Mouse (Mus musculus): Measurements from ENCODE around the gene Olfr1364. TPM values are rescaled to one million over a fixed set of nuclear protein-coding genes. Genes with fewer than 3 reads are reported as not detected.

Olfr1364 gene
- total and polyA plus RNA-seq, 2 experiments from 2014 or later = not detected

DNA sequence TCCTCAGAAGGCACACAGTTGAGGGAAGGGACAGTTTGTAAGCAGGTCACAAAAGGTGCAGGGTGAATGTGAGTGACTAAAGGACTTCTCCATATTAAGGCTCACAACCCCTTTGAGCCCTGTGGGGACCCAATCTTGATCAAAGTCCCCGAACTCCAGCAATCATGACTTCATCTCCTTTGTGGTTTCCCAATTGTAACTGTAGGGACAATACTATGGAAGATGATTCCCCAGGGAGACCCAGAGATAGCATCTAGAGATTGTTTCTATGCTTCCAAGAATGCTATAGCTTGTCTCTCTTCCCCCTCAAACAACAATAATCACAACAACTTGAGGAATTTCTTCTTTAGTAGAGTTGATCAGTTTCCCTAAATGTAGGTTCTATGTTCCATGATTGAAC, 38.9 kb downstream of the Olfr1364 start, which contains the start of gene Olfr1366:
Gene Olfr1366, minus strand, starts transcription at position 101 of the 400 bp plus-strand sequence.
- H3K4me1 ChIP-seq (ENCODE audit: insufficient read depth, low read length) = no peaks in the 10 kb centered on the region

DNA sequence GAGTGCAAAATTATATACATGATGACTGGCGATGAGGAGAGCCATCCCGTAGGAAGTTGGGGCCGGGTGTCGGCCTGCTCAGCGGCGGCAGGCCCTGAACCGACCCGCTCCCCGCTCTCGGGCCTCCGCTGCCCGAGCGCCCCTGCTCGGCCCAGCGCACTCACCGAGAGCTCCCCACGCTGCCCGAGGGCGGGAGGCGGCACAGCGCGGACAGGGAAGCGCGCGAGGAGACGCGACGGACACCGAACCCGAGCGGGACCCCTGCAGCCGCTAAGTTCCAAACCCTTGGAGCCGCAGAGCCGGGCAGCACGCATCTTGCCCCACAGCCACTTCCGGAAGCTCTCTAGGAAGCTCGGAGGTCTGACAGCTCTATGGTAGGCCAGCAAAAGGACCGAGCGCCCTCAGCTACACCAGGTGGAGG, 50.8 kb downstream of the Olfr1364 start, which contains the start of gene Zkscan8:
Gene Zkscan8, minus strand, starts transcription at position 340 of the 421 bp plus-strand sequence.
- peak; percentile 98 for ATAC-seq (ENCODE audit: low FRiP score)
- H3K36me3 ChIP-seq (ENCODE audit: insufficient read depth, low read length) = peaks cover 5% of the 10 kb centered on the region

More for the DNA sequence above, 38.9 kb downstream of the Olfr1364 start, which contains the start of gene Olfr1366:
- Histone ChIP-seq H3K4me2 (ENCODE audit: low read depth, low read length, poor library complexity, severe bottlenecking) (no peak within 1 kb of the TSS), H3K4me3 (ENCODE audit: low read depth, low read length) (no peak within 1 kb of the TSS), H3K27me3 (ENCODE audit: insufficient read depth, low read length) (no peaks in the 10 kb centered on the region), H3K9ac (replicated peaks; ENCODE audit: low read length, poor library complexity, severe bottlenecking) (no peak within 1 kb of the TSS), H3K9me3 (ENCODE audit: low read length) (no peaks in the 10 kb centered on the region), H3K36me3 (ENCODE audit: insufficient read depth, low read length) (no peaks in the 10 kb centered on the region), H3K27ac (ENCODE audit: low read depth, low read length) (no peak within 1 kb of the TSS)
- DNase-seq (ENCODE audit: low spot score) (no peak), ATAC-seq (ENCODE audit: low FRiP score) (no peak)
- WGBS = 63% methylated on average over 1 of the region's 1 CpGs
- no peak for TF ChIP-seq CTCF (IDR thresholded peaks at IDR 0.05)

DNA sequence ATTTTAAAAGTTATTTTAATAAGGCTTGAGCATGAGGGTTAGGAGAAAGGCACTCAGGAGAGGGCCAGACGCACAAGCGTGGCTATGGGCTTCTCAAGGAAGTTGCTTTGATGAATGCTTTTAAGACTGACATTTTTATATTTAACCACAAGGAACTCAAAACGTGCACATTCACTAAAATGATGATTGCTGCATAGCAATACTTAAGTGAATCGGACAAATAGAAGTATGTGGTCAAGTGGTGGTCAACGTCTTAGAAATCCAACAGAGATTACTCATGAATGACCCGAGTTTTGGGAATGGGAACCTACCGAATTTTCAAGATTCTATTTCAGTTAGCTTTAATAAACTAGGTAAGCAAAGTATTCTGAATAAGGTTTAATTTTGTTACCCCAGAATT, 51.4 kb downstream of the Olfr1364 start:
- peaks cover 8% of the 10 kb centered on the region for H3K36me3 ChIP-seq (ENCODE audit: insufficient read depth, low read length)
- WGBS = 50% methylated on average over 7 of the region's 7 CpGs

More for the DNA sequence above, 50.8 kb downstream of the Olfr1364 start, which contains the start of gene Zkscan8:
- peak; percentile 88 for DNase-seq (ENCODE audit: low spot score)
- peak within 1 kb of the TSS; percentile 67 for H3K4me2 ChIP-seq (ENCODE audit: low read depth, low read length, poor library complexity, severe bottlenecking)
- TF ChIP-seq CTCF (IDR thresholded peaks at IDR 0.05) = peak; percentile 35
- H3K27ac ChIP-seq (ENCODE audit: low read depth, low read length) = peak within 1 kb of the TSS; percentile 89
- peak within 1 kb of the TSS; percentile 98 for H3K9ac ChIP-seq (replicated peaks; ENCODE audit: low read length, poor library complexity, severe bottlenecking)
- H3K27me3 ChIP-seq (ENCODE audit: insufficient read depth, low read length) = no peaks in the 10 kb centered on the region
- no peaks in the 10 kb centered on the region for H3K9me3 ChIP-seq (ENCODE audit: low read length)
- no peaks in the 10 kb centered on the region for H3K4me1 ChIP-seq (ENCODE audit: insufficient read depth, low read length)
- peak within 1 kb of the TSS; percentile 89 for H3K4me3 ChIP-seq (ENCODE audit: low read depth, low read length)
- under 1% methylated on average over 39 of the region's 39 CpGs for WGBS

More for the DNA sequence above, 51.4 kb downstream of the Olfr1364 start:
- DNase-seq (ENCODE audit: low spot score) (no peak), ATAC-seq (ENCODE audit: low FRiP score) (no peak)
- no peaks in the 10 kb centered on the region for H3K4me1 ChIP-seq (ENCODE audit: insufficient read depth, low read length)
- H3K9ac ChIP-seq (replicated peaks; ENCODE audit: low read length, poor library complexity, severe bottlenecking) = no peak overlapping the region; the same call in 1 of the 2 replicates
- no peaks in the 10 kb centered on the region for H3K27me3 ChIP-seq (ENCODE audit: insufficient read depth, low read length)
- H3K4me3 ChIP-seq (ENCODE audit: low read depth, low read length) = peak overlapping the region; percentile 89
- H3K9me3 ChIP-seq (ENCODE audit: low read length) = no peaks in the 10 kb centered on the region
- TF ChIP-seq CTCF (IDR thresholded peaks at IDR 0.05) = no peak
- H3K27ac ChIP-seq (ENCODE audit: low read depth, low read length) = no peak overlapping the region
- peak overlapping the region; percentile 67 for H3K4me2 ChIP-seq (ENCODE audit: low read depth, low read length, poor library complexity, severe bottlenecking)

Other genes starting within 250 kb of the Olfr1364 start
Only the 30 nearest of the 33 such genes appear.
- 5.0 and 6.4 TPM in 2 replicates for gene Zscan12, start 218.9 kb downstream of the Olfr1364 start, total RNA-seq (2014; rRNA removed)
- 7.2 and 7.8 TPM in 2 replicates for gene Zscan12, start 218.9 kb downstream of the Olfr1364 start, polyA plus RNA-seq (2015; fragmentation: Nextera tagmentation; extraction: Ambion mirVana)
- gene Zkscan3, start 179.0 kb downstream of the Olfr1364 start, total RNA-seq (2014; rRNA removed) = 32.9 and 40.4 TPM in 2 replicates
- gene Zkscan3, start 179.0 kb downstream of the Olfr1364 start, polyA plus RNA-seq (2015; fragmentation: Nextera tagmentation; extraction: Ambion mirVana) = 37.9 and 40.4 TPM in 2 replicates
- gene Pgbd1, start 140.7 kb downstream of the Olfr1364 start, total RNA-seq (2014; rRNA removed) = 2.8 and 3.3 TPM in 2 replicates
- 1.9 TPM in 2 replicates for gene Pgbd1, start 140.7 kb downstream of the Olfr1364 start, polyA plus RNA-seq (2015; fragmentation: Nextera tagmentation; extraction: Ambion mirVana)
- 22.6 and 25.8 TPM in 2 replicates for gene Zscan26, start 128.0 kb downstream of the Olfr1364 start, total RNA-seq (2014; rRNA removed)
- 19.4 and 20.1 TPM in 2 replicates for gene Zscan26, start 128.0 kb downstream of the Olfr1364 start, polyA plus RNA-seq (2015; fragmentation: Nextera tagmentation; extraction: Ambion mirVana)
- 0.19 and 0.60 TPM in 2 replicates for gene Nkapl, start 113.2 kb downstream of the Olfr1364 start, total RNA-seq (2014; rRNA removed)
- gene Nkapl, start 113.2 kb downstream of the Olfr1364 start, polyA plus RNA-seq (2015; fragmentation: Nextera tagmentation; extraction: Ambion mirVana) = 2.0 and 2.5 TPM in 2 replicates
- gene Zkscan4, start 102.9 kb downstream of the Olfr1364 start, total RNA-seq (2014; rRNA removed) = 7.8 and 10.0 TPM in 2 replicates
- 6.7 and 6.9 TPM in 2 replicates for gene Zkscan4, start 102.9 kb downstream of the Olfr1364 start, polyA plus RNA-seq (2015; fragmentation: Nextera tagmentation; extraction: Ambion mirVana)
- gene Gm10065, start 102.3 kb downstream of the Olfr1364 start, total RNA-seq (2014; rRNA removed) = not detected in 2 replicates
- not detected in 2 replicates for gene Gm10065, start 102.3 kb downstream of the Olfr1364 start, polyA plus RNA-seq (2015; fragmentation: Nextera tagmentation; extraction: Ambion mirVana)
- gene AK157302, start 86.5 kb downstream of the Olfr1364 start, total RNA-seq (2014; rRNA removed) = 0.22 and 0.28 TPM in 2 replicates
- gene AK157302, start 86.5 kb downstream of the Olfr1364 start, polyA plus RNA-seq (2015; fragmentation: Nextera tagmentation; extraction: Ambion mirVana) = 0.49 and 0.74 TPM in 2 replicates
- 6.7 and 16.8 TPM in 2 replicates for gene Gm11273, start 80.3 kb downstream of the Olfr1364 start, total RNA-seq (2014; rRNA removed)
- gene Gm11273, start 80.3 kb downstream of the Olfr1364 start, polyA plus RNA-seq (2015; fragmentation: Nextera tagmentation; extraction: Ambion mirVana) = 6.4 and 10.6 TPM in 2 replicates
- gene Zkscan8, start 50.6 kb downstream of the Olfr1364 start, total RNA-seq (2014; rRNA removed) = 6.9 and 10.6 TPM in 2 replicates
- gene Zkscan8, start 50.6 kb downstream of the Olfr1364 start, polyA plus RNA-seq (2015; fragmentation: Nextera tagmentation; extraction: Ambion mirVana) = 1.4 and 1.9 TPM in 2 replicates
- gene Olfr1366, start 39.0 kb downstream of the Olfr1364 start, total RNA-seq (2014; rRNA removed) = not detected in 2 replicates
- 0.05 and 0.12 TPM in 2 replicates for gene Olfr1366, start 39.0 kb downstream of the Olfr1364 start, polyA plus RNA-seq (2015; fragmentation: Nextera tagmentation; extraction: Ambion mirVana)
- not detected in 2 replicates for gene Olfr1535, start 21.9 kb downstream of the Olfr1364 start, total RNA-seq (2014; rRNA removed)
- gene Olfr1535, start 21.9 kb downstream of the Olfr1364 start, polyA plus RNA-seq (2015; fragmentation: Nextera tagmentation; extraction: Ambion mirVana) = 0.07 and 0.10 TPM in 2 replicates
- not detected in 2 replicates for gene Olfr1362, start 32.3 kb upstream of the Olfr1364 start, total RNA-seq (2014; rRNA removed)
- gene Olfr1362, start 32.3 kb upstream of the Olfr1364 start, polyA plus RNA-seq (2015; fragmentation: Nextera tagmentation; extraction: Ambion mirVana) = not detected in 2 replicates
- not detected in 2 replicates for gene Olfr11, start 60.8 kb upstream of the Olfr1364 start, total RNA-seq (2014; rRNA removed)
- not detected in 2 replicates for gene Olfr11, start 60.8 kb upstream of the Olfr1364 start, polyA plus RNA-seq (2015; fragmentation: Nextera tagmentation; extraction: Ambion mirVana)
- gene Olfr1361, start 81.6 kb upstream of the Olfr1364 start, total RNA-seq (2014; rRNA removed) = not detected in 2 replicates
- gene Olfr1361, start 81.6 kb upstream of the Olfr1364 start, polyA plus RNA-seq (2015; fragmentation: Nextera tagmentation; extraction: Ambion mirVana) = not detected in 2 replicates
- not detected in 2 replicates for gene Olfr1360, start 95.6 kb upstream of the Olfr1364 start, total RNA-seq (2014; rRNA removed)
- not detected in 2 replicates for gene Olfr1360, start 95.6 kb upstream of the Olfr1364 start, polyA plus RNA-seq (2015; fragmentation: Nextera tagmentation; extraction: Ambion mirVana)
- not detected in 2 replicates for gene Olfr1359, start 116.4 kb upstream of the Olfr1364 start, total RNA-seq (2014; rRNA removed)
- not detected in 2 replicates for gene Olfr1359, start 116.4 kb upstream of the Olfr1364 start, polyA plus RNA-seq (2015; fragmentation: Nextera tagmentation; extraction: Ambion mirVana)
- gene Hist1h2bl, start 134.4 kb upstream of the Olfr1364 start, total RNA-seq (2014; rRNA removed) = 87.0 and 175 TPM in 2 replicates
- not detected in 2 replicates for gene Hist1h2bl, start 134.4 kb upstream of the Olfr1364 start, polyA plus RNA-seq (2015; fragmentation: Nextera tagmentation; extraction: Ambion mirVana)
- 253 and 398 TPM in 2 replicates for gene Hist1h2ai, start 134.7 kb upstream of the Olfr1364 start, total RNA-seq (2014; rRNA removed)
- gene Hist1h2ai, start 134.7 kb upstream of the Olfr1364 start, polyA plus RNA-seq (2015; fragmentation: Nextera tagmentation; extraction: Ambion mirVana) = 3.2 and 3.5 TPM in 2 replicates
- 258 and 532 TPM in 2 replicates for gene Hist1h3h, start 135.9 kb upstream of the Olfr1364 start, total RNA-seq (2014; rRNA removed)
- gene Hist1h3h, start 135.9 kb upstream of the Olfr1364 start, polyA plus RNA-seq (2015; fragmentation: Nextera tagmentation; extraction: Ambion mirVana) = 2.0 TPM in 1 of 2 replicates, not detected in the other
- gene Hist1h2bm, start 140.3 kb upstream of the Olfr1364 start, total RNA-seq (2014; rRNA removed) = 201 and 468 TPM in 2 replicates
- gene Hist1h2bm, start 140.3 kb upstream of the Olfr1364 start, polyA plus RNA-seq (2015; fragmentation: Nextera tagmentation; extraction: Ambion mirVana) = 0.39 and 0.51 TPM in 2 replicates
- gene Hist1h4j, start 153.3 kb upstream of the Olfr1364 start, total RNA-seq (2014; rRNA removed) = 304 and 479 TPM in 2 replicates
- 0.32 TPM in 1 of 2 replicates, not detected in the other for gene Hist1h4j, start 153.3 kb upstream of the Olfr1364 start, polyA plus RNA-seq (2015; fragmentation: Nextera tagmentation; extraction: Ambion mirVana)
- gene Hist1h4k, start 168.7 kb upstream of the Olfr1364 start, total RNA-seq (2014; rRNA removed) = 386 and 434 TPM in 2 replicates
- gene Hist1h4k, start 168.7 kb upstream of the Olfr1364 start, polyA plus RNA-seq (2015; fragmentation: Nextera tagmentation; extraction: Ambion mirVana) = 0.80 and 2.1 TPM in 2 replicates
- 254 and 276 TPM in 2 replicates for gene Hist1h2ak, start 172.1 kb upstream of the Olfr1364 start, total RNA-seq (2014; rRNA removed)
- gene Hist1h2ak, start 172.1 kb upstream of the Olfr1364 start, polyA plus RNA-seq (2015; fragmentation: Nextera tagmentation; extraction: Ambion mirVana) = 2.4 and 4.6 TPM in 2 replicates
- gene Hist1h2bn, start 172.4 kb upstream of the Olfr1364 start, total RNA-seq (2014; rRNA removed) = 212 and 326 TPM in 2 replicates
- gene Hist1h2bn, start 172.4 kb upstream of the Olfr1364 start, polyA plus RNA-seq (2015; fragmentation: Nextera tagmentation; extraction: Ambion mirVana) = not detected in 2 replicates
- gene Hist1h1b, start 198.9 kb upstream of the Olfr1364 start, total RNA-seq (2014; rRNA removed) = 54.7 and 116 TPM in 2 replicates
- 2.0 TPM in 2 replicates for gene Hist1h1b, start 198.9 kb upstream of the Olfr1364 start, polyA plus RNA-seq (2015; fragmentation: Nextera tagmentation; extraction: Ambion mirVana)
- gene Hist1h3i, start 201.6 kb upstream of the Olfr1364 start, total RNA-seq (2014; rRNA removed) = 282 and 525 TPM in 2 replicates
- 8.2 and 10.0 TPM in 2 replicates for gene Hist1h3i, start 201.6 kb upstream of the Olfr1364 start, polyA plus RNA-seq (2015; fragmentation: Nextera tagmentation; extraction: Ambion mirVana)
- gene Hist1h2an, start 205.5 kb upstream of the Olfr1364 start, total RNA-seq (2014; rRNA removed) = 145 and 318 TPM in 2 replicates
- not detected in 2 replicates for gene Hist1h2an, start 205.5 kb upstream of the Olfr1364 start, polyA plus RNA-seq (2015; fragmentation: Nextera tagmentation; extraction: Ambion mirVana)
- 41.9 and 77.2 TPM in 2 replicates for gene Hist1h2bp, start 205.7 kb upstream of the Olfr1364 start, total RNA-seq (2014; rRNA removed)
- gene Hist1h2bp, start 205.7 kb upstream of the Olfr1364 start, polyA plus RNA-seq (2015; fragmentation: Nextera tagmentation; extraction: Ambion mirVana) = 0.48 and 0.76 TPM in 2 replicates
- gene Hist1h2bq, start 228.4 kb upstream of the Olfr1364 start, total RNA-seq (2014; rRNA removed) = 213 and 311 TPM in 2 replicates
- 2.7 and 3.8 TPM in 2 replicates for gene Hist1h2bq, start 228.4 kb upstream of the Olfr1364 start, polyA plus RNA-seq (2015; fragmentation: Nextera tagmentation; extraction: Ambion mirVana)